Mouse (Mus musculus): Measurements from ENCODE around the gene Best1. TPM values are rescaled to one million over a fixed set of nuclear protein-coding genes. Genes with fewer than 3 reads are reported as not detected.
A peak's percentile ranks its signal among the peaks of the same experiment; 100 is the strongest.

Best1 gene
- total RNA-seq, 2 experiments from 2014 or later, result 0.17 to 0.29 TPM

DNA sequence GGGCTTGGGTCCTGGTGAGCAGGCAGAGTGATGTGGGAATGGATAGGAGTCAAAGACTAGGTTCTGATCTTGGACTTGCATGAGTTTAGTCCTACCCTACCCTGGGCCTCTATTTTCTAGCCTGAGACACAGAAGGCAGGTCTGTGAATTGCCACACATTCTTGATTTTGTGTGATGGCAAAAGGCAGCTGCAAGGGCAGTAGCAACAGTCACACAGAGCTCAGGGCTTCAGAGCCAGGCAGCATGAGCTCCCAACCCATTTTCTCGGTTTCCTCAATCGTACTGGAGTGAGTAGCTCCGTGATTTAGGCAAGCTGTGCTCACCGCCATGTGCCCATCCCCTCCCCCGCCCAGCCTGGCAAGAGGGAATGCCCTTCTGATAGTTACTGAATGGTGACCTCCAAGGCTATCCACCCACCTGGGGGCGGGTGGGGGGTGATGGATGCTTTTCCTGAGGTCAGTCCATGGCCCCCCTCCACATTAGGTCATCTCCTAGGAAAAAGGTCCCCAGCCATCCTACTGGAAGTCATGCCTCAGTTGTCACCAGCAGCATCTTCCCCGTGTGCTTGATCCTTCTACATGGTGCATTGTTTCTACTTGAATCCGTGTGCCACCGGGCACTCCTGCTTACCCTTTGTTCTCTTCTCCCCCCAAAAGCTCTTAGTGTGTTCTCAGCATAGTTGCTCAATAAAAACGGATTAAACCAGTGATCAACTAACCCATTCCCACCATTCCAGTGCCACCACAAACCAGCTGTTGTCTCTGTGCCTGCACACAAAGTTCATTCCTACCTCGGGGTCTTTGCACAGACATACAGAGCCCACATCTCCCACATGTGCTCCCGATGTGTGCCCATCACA lies 4.0 kb downstream of the Best1 start:
- intact Hi-C loops (cut with DNase I), result no loop called here
- no peak for DNase-seq

DNA sequence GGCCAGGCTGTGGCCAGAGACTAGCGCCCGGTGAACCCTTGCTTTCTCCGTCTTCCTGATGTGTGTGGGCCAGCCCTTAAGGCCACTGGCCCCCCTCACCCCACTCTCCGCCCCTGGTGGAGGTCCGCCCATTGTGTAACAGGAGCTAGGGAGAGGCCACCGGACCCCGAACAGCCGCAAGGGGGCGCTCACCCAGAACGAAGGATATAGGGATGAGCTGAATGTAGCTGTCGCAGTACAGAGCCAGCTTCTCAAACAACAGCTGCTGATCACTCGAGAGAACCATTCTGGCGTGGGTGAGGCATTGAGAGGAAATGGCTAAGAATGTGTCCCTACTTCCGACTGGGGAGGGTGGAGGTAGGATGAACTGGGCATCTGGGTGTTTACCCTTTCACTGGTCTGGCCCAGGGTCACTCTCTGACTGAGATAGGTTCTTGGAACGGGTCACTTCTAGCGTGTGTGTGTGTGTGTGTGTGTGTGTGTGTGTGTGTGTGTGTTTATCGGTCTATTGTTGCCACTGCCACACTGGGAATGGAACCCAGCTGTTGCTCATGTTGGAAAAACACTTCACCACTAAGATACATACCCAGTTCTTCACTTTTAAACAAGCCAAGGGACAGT lies 8.3 kb downstream of the Best1 start:
- intact Hi-C loops (cut with DNase I), result no loop called here
- peak; percentile 90 to 95 for DNase-seq

DNA sequence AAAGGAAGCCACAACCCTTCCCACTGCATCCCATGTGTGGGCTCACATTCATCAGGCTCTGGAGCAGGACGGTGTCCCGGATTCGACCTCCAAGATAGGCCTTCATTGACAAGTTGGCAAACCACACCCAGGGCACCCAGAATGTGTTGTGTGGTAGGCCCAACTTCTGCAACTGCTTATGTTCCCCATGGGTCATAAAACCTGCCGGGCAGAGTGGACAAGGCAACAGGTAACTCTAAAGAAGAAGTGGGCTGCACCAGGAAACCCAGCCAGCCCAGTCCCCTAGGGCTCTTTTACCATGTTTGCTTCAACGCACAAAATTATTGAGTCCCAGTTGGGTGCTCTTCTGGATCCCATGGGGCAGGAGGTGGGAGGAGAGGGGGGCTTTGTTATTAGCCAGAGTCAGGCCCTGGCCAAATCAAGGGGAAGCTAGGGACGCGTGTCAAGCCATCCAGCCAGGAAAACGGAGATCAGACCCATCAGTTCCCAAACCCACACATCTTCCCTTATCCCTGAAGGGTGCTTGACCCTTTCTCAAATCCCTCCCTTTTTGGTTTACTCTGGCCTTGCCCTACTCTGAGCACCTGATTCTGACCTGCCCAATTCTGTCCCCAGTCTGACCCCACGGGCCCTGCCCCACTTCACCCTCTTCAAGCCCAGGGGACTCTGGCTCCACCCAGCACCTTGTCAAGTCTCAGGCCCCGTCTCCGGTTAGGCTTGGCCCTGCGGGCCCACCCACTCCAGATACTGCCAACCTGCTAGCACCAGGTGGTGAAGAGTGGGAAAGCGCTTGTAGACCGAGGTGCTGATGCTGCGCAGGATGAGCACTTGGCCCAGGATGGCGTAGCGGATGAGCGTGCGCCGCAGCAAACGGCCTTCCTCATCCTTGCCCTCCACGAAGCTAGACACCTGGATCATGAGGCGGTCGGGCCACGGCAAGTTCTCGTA lies 9.1 kb downstream of the Best1 start:
- intact Hi-C loops (cut with DNase I), result no loop called here
- no peak for DNase-seq

DNA sequence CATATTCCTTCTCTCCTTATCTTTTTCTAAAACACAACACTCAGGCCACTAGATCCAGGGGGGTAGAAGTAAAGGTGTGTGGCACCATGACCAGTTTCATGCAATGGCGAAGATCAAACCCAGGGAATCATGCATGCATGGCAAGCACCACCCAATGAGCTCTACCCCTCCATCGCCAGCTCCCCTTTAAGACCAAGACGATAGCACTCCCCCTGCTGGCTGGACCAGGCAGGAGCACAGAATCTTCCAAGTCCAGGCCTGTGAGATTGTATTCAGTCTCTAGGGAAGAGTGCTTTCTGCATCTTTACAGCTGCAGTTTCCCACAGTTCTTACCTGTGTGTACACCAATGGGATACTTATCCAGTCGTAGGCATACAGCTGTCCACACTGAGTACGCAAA lies 10.1 kb downstream of the Best1 start:
- intact Hi-C loops (cut with DNase I), result loop anchor here (1.0 kb wide), 1 partner anchor 70 kb away; no protein-coding TSS in a partner anchor
- DNase-seq, result peak; percentile 84 to 89

DNA sequence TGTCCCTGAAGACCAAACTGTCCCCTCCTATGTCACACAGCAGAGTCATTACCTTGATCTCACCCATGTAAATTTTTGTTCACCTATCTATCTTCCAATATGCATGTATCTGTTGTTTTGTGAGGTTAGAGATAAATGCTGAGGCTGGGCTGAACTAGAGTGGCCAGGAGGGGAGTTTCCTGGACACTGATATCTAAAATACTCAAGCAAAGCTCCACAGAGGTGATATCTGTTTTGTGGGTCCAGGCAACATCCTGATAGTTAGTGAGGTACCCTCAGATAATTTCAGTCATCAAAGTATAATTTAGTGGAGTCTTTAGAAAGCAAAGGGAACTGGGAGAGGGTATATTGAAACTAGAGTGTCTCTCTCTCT lies 11.6 kb downstream of the Best1 start:
- no peak for DNase-seq
- intact Hi-C loops (cut with DNase I), result loop anchor here (1.0 kb wide), 1 partner anchor 74 kb away; no protein-coding TSS in a partner anchor

DNA sequence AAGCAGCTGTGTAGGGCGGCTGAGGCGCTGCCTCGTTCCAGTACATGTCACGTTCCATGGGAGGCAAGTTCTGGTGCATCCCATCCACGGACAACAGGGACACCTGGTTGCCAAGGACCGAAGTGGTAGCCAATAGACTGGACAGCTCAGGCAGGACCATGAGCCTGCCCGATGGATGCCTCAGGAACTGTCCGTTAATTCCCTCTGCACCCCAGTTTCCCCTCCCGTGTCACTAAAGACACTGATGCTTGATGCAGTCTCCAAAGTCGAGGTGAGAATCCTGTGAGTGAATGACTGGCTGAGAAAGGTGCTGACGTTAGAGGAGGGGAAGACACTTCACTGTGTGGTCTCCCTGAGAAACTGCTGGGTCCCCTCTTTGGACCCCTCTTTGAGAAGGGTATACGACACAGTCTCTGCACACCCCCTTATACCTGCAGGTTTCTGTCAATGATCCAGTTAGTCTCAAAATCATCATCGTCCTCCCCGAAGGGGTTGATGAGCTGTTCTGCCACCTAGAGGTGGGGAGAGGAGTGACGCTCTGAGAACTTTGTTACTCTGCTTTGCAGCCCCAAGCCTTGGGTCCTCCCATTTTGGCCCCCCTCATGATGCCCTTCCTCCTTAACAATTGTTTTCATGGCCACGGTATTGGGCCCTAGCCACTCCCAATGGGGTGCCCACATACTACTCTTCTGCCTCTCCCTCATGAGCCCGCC lies 12.1 kb downstream of the Best1 start:
- peak in 1 of 2 experiments; percentile 53 for DNase-seq
- intact Hi-C loops (cut with DNase I), result loop anchor here (1.0 kb wide), 1 partner anchor 73 kb away; no protein-coding TSS in a partner anchor

DNA sequence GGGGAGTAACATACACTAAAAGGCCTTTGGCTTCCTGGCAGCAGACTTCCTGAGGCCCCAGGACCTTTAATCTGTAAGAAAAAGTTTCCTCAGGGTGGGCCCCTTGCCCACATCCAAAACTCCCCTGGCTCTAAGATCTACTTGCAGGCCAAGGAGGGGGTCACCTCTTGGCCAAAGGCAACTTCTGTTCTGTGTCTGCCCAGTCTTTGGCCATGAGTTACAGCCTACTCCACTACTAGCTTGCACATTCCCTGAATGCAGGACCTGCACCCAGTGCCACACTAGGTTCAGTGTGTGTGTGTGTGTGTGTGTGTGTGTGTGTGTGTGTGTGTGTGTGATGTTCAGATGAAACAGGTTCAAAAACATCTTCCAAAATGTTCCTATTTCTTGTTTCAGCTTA lies 13.8 kb downstream of the Best1 start:
- intact Hi-C loops (cut with DNase I), result no loop called here
- no peak for DNase-seq

DNA sequence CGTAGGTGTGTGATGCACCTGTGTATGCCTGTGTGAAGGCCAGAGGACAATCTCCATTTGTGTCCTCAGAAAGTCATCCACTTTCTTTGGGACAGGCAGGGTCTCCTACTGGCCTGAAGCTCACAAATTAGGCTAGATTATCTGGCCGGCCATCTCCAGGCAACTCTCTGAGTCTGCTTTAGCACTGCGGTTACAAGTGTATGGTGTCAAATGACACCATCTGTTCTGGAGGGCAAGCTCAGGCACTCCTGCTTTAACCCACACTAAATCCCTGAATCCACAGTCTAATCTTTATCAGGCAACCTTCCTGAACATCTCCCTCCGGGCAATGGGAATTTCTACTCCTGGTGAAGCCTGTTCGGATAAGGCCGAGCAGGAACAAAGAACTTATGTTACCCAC lies 14.2 kb downstream of the Best1 start:
- DNase-seq, result no peak
- intact Hi-C loops (cut with DNase I), result no loop called here

DNA sequence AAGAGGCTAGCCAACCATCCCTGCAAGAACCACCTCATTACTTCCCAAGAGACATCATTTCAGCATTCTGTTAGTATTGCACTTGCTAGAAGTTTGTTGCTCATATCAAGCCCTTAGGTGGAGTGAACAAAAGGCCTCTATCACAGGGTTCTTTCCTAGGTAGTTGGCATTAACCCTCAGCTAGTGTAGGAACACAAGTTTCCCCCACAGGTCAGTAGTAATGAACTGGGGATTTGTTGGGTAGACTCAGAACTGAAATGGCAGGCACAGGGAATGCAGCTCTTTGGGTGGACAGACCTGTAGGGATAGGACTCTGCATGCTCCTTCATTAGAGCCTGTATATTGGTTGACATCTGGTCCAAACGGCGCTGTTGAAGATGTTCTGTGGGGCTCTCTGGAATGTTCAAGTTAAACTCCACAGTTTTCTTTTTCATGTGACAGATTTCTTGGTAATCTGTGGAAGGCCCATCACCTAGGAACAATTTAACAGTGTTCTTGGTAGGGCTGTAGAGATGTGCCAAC lies 15.5 kb downstream of the Best1 start:
- intact Hi-C loops (cut with DNase I), result loop anchor here (2.0 kb wide), 1 partner anchor 31 kb away; no protein-coding TSS in a partner anchor
- DNase-seq, result no peak

DNA sequence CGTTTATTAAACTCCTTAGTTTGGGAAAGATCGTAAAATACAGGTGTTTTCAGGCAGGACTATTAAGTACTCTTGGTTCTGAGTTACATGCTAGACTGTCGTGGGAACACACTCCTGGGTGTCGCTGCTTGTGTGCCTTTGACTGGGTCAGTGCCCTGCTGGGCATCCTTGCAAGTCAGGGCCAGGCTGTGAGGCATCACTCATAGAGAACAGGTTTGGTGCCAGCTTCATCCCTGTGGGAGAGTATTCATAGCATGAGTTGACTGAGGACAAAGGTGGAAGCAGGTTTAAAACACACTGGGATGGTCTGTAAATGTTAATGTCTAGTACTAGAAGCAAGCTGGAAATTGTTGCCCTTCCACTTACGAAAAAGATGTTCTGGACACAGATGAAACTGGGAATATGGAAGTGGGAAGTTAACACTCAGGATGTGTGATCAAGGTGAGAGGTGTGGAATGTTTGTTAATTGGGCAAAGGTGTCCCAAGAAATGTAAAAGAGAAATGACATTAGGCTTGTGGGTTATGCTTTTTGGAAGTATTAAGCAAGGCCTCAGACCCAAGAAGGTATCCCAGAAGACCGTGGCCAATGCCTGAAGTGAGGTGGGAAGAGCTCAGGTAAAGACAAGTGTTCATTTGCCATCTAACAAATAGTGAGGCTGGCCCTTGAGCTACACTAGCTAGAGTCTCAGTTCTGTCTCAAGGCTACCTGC lies 16.1 kb downstream of the Best1 start:
- intact Hi-C loops (cut with DNase I), result loop anchor here (2.0 kb wide), 1 partner anchor 31 kb away; no protein-coding TSS in a partner anchor
- DNase-seq, result no peak

DNA sequence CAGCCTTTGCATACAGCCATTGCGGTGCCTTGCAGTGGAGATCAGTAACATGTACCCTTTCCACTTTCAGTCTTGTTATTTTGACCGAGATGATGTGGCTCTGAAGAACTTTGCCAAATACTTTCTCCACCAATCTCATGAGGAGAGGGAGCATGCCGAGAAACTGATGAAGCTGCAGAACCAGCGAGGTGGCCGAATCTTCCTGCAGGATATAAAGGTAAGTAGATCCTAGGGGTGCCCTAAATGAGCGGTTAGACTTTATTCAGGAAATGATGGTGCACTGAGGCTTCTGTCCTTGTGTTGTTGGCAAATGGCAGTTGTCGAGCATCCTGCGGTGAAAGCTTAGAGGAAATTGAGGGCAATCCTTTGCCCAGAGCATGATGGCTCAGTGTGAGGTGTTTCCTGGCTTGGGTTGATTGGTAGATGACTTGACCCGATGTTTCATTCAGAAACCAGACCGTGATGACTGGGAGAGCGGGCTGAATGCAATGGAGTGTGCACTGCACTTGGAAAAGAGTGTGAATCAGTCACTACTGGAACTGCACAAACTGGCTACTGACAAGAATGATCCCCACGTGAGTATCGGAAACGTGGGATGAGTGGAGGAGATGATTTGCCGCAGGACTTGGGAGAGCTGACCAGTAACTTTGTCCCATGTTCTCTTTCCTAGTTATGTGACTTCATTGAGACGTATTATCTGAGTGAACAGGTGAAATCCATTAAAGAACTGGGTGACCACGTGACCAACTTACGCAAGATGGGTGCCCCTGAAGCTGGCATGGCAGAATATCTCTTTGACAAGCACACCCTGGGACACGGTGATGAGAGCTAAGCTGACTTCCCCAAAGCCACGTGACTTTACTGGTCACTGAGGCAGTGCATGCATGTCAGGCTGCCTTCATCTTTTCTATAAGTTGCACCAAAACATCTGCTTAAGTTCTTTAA lies 17.1 kb downstream of the Best1 start:
- intact Hi-C loops (cut with DNase I), result loop anchor here (2.0 kb wide), 1 partner anchor 30 kb away; no protein-coding TSS in a partner anchor

DNA sequence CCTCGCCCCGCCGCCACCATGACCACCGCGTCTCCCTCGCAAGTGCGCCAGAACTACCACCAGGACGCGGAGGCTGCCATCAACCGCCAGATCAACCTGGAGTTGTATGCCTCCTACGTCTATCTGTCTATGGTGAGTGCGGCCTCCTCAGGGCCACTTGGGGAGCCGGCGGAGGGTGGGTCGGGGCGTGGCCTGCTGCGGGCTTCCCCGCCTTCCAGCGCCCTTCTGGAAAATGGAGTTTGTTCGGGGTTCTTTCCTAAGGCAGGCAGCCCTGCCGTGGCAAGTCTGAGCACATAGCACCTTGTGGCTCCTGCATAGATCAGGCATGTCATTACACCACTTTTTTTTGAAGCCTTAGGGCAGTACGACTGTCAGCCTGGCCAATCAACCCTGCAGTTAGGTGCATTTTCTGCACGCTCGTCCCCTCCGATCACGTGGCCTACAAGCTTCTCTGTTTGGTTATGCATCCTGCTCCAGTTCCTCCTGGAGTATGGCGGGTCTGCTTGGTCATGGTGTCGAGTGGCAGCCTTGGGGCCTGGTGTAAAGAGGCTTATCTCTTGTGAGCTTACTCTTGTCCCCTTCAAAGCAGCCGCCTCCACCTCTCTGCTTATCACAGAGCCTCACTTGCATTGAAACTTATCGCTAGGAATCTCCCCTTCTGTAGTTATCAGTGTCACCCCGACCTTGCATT lies 18.4 kb downstream of the Best1 start:
- intact Hi-C loops (cut with DNase I), result loop anchor here (1.0 kb wide), 1 partner anchor 62 kb away; no protein-coding TSS in a partner anchor
- DNase-seq, result peak; percentile 69 to 82

More for the DNA sequence above, 17.1 kb downstream of the Best1 start:
- no peak for DNase-seq

DNA sequence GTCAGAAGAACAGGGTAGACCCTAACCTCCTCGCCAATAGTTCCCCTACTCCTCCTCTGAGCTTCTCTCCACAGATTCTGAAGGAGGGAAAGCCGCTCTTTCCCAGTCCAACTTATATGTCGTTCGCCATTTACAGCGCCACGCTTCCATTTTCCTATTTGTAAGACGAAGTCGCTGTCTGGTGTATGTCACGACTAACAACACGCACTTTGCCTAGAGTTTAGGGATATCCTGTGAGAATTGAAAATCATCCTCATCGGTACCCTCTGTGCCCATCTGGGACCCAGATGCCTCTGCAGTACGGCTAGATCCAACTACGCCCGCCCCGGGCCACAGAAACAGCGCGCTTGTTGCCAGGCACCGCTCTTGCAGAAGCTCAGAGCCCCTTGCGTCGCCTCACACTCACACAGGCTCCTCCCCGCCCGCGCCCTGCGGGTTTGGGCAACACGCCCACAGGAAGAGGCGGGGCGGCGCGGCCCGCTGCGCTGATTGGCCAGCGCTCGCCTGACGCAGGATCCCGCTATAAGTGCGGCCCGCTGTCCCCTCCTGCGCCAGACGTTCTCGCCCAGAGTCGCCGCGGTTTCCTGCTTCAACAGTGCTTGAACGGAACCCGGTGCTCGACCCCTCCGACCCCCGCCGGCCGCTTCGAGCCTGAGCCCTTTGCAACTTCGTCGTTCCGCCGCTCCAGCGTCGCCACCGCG lies 19.1 kb downstream of the Best1 start:
- peak; percentile 97 for DNase-seq
- intact Hi-C loops (cut with DNase I), result no loop called here

DNA sequence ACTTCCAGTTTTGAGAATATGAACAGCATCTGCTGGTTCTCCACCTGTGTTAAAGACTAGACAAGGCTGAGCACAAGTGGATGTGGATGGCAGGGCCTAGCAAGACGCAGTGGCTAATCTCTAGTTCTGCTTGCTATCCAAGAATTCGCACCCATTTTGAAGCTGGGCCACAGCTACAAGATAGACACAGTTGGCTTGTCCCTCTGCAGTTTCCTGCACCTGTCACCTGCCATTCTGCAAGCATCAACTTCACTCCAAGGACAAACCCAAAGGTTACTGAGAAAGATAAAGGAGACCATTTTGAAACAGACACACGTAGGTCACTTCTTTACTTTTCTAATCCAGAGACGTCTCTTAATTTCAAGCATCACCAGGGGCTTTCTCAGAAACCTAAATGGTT lies 19.8 kb downstream of the Best1 start:
- no peak for DNase-seq

DNA sequence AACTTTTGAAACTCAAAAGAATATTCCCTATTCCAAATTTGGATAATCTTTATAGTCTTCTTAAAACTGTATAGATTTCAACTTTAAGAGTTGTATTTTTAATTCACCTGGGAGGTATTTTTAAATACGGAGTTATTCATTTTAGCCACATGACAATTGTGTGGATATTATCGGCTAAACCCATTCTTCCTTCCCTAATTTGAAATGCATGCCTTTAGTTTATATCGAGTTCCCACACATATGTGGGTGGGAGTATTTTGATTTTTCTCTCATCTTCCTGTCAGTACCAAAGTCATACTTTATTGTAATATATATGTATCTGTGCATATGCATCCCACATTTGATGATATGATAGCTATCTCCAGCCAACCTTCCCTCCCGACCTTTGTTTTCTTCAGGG lies 21.2 kb downstream of the Best1 start, which contains the start of gene Fth1:
TSS of gene Fth1 (plus strand) at position 341 of the 400 bp plus-strand sequence.
- intact Hi-C loops (cut with DNase I), result no loop called here

More for the DNA sequence above, 19.8 kb downstream of the Best1 start:
- intact Hi-C loops (cut with DNase I), result no loop called here

DNA sequence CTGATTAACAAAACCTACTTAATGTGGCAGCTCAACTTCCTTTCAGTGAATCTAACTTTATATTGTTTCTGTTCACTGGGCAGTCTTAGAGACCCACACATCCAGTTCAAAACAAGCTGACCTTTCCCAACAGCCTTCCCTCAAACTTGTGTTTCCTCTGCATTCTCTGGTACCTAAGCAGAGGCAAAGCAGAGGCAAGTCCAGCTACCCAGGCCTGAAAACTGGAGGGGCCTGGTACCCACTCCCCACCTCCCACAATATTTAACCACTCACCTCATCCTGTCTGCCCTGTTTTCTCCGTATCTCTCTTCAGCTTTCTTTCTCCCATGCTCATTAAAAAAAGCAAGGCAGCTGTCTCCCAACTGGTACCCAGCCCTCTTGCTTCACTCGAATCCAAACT lies 22.3 kb downstream of the Best1 start:
- no peak for DNase-seq
- intact Hi-C loops (cut with DNase I), result no loop called here

More for the DNA sequence above, 21.2 kb downstream of the Best1 start, which contains the start of gene Fth1:
- DNase-seq, result no peak
